Mouse (Mus musculus): ENCODE results near the gene Dner.

The Dner gene

DNA sequence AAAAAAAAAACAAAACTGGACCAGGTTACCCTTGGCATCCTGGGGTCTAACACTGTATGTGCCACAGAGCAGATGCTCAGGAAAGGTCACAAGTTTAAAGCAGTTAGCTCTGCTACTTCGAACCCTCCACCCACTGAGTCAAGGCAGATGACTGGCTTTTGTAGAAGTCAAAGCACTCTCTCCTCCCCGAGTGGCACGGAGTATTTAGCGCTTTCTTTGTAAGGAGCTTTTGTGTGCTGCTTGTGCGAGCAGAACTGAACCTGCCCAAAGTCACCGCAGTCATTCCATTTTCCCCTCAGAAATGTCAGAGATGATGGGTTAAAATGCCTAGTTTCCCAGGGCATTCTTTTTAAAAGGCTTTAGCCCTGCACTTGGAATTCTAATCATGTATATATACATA, 59.1 kb downstream of the Dner start:
- no peak for DNase-seq (ENCODE audit: low spot score in 2 of 2)

DNA sequence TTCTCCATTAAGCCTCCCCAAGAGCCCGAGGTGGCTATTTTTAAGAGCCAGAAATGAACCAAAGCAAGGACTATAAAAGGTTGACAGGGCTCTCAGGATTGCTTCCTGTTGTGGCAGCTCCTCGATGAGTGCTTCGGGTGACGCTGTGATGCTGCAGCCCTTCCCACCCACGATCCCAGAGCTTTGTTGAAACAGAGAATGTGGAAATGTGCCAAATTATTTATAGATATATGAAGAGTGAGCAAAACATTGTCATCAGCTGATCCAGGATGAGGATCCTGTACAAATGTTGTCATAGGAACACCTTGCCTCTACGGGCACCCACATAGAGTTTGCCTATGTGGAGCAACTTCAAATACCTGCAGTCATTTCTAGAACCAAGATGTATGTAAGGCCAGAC, 67.8 kb downstream of the Dner start:
- DNase-seq (ENCODE audit: low spot score in 2 of 2): no peak

DNA sequence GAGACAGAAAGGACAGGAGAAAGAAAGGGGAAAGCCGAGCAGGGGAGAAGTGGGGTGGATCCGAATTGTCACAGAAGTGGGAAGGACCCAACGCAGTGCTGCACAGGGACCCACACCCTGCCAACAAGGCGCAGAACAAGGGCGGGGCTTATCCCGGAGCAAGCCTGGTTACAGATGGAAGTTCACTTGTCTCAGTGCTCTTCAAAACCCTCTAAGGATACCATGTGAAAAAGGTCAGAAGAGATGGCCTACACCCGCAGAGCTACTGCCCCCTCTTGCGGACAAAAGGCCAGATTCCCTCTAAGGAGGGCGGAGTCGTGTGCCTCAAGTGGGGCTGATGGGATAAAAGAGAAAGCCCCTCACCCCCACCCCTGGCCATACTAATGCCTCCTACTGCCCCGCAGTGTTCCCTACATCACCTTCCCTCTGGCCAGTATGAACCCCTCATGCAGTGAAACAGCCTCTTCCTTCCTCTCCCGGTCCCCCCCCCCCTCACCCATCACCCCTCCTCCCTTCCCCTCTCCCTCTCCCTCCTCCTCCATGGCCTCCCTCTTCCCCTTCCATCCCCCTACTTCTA, 73.0 kb downstream of the Dner start:
- DNase-seq (ENCODE audit: low spot score in 2 of 2): no peak

DNA sequence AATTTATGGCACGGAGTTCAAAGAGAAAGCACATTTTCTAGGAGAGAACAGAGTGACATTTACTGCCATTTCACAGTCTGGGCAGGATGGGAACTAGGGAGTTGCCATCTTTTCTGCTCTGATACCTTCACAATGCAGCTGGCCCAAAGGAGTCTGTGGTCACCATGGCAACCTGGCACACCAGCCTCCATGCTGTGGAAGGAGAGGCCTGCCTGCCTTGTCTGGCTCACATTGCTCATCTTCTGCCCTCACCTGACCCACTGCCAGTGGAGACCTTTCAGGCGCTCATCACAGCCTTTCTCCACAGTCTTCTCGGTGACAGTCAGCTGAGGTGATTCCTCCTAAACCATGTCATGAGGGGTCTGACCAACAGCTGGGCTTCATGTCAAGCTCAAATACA, 74.7 kb downstream of the Dner start:
- no peak for DNase-seq (ENCODE audit: low spot score in 2 of 2)

DNA sequence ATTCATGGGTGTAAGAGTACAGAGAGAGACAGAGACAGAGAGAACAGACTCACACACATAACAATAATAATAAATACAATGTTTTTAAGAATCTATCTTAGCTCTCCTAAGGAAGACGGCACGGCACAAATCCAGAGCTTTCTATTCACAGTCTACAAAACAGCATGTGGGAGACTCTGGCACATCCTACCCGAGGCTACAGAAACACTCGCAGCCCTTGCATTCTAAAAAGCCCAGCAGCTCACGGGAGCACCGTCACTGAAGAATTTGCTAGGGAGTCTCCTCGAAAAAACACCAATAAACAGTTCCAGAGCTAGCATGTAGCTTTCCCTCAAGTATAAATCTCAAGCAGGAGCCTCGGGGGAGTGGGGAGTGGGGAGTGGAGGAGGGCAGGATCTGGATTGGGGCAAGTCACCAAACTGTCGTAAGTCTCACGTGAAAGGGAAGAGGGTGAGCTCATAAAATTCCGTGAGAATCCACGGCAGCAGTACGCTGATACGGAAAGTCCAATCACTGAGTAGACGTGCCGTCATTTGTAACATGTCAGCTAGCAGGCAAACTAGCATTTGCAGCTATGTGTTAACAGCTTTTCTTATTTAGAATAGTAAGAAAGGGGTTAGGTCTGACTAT, 76.8 kb downstream of the Dner start:
- DNase-seq (ENCODE audit: low spot score in 2 of 2): no peak

DNA sequence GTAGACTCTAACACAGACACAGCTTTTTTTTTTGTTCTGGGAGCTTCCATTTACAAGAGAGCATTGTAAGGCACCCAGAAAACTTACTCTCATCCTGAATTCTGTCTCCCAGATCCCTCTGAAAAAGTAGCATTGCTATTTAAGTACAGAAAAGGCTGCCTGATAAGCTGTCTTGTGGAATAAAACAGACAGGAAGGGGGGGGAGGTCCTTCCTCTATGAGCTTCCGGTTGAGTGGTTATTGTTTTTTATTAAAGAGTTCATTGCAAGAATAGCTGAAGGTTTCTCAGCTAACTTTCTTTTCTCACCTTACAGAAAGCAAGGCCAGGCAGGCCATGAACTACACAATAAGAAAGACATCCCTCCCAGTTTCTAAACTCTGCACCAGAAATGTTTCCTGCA, 77.9 kb downstream of the Dner start:
- DNase-seq (ENCODE audit: low spot score in 2 of 2): no peak

DNA sequence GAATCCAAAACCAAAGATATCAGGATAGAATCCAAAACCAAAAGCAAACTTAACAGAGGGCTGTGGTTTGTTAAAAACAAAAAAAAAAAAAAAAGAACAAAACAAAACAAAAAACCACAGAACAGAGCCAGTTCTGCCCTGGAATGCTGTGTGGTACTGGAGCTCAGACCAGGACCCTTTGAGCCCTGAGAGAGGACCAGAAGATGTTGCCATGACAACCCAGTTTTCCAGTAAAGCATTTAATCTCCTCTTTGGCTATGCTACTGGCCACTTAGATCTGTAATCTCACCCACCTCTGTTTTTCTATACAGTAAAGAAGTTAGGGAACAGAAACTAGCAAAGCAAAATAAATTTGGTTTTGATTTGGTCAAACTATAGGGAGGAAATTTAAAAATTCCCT, 79.9 kb downstream of the Dner start:
- DNase-seq (ENCODE audit: low spot score in 2 of 2): no peak

DNA sequence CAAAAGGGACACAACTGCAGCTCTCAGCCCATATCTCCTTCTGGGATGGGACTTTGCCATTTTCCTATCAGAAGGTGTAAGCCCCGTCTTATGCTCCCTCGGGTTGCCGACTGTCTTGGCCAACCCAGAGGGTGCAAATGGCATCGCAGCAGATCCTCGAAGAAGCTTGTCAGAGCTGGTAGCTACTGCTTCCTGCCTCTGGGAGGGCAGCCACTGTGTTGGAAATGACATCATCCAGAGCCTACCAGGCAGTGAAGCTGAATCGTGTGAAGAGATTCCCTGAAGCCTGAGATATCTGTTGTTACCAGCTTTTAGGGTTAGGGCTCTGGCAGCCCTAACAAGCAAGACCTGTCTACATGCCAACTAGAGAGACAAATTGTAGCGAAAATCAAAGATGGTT, 81.4 kb downstream of the Dner start:
- no peak for DNase-seq (ENCODE audit: low spot score in 2 of 2)

DNA sequence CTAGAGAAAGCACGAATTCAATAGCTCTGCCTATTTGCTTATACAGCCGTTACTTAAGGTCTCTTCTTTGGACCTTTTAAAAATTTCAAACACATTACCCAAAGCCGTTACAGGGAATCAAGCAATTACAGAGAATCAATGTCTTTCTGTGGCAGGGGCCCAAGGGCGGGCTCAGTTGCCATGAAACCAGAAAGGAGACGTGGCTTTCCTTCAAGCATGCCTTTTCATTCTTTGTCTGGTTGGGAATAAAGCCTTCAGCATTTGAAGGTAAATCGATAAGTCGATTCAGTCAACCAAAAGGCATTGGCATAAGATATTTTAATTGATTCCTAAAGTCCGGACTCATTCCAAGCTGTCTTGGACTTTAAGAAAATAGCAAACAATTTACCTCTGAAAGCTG, 82.9 kb downstream of the Dner start:
- DNase-seq (ENCODE audit: low spot score in 2 of 2): no peak

DNA sequence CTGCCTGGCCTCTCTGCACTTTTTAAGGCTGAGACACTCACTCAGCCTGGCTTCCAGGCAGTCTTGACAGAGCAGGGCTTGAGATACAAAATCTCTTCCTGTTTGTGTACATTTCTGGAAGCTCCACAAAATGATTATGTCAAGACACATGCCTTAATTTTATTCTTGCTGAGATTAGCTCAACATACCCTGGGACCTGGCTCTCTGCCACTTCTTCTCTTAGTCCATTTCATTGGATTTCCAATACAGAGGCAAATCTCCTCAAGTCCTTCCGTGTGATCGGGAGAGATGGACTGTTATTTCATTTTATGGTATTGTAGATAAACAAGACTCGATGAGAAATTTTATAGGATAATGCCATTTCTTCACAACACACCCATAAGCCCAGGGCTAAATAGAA, 84.7 kb downstream of the Dner start:
- no peak for DNase-seq (ENCODE audit: low spot score in 2 of 2)

DNA sequence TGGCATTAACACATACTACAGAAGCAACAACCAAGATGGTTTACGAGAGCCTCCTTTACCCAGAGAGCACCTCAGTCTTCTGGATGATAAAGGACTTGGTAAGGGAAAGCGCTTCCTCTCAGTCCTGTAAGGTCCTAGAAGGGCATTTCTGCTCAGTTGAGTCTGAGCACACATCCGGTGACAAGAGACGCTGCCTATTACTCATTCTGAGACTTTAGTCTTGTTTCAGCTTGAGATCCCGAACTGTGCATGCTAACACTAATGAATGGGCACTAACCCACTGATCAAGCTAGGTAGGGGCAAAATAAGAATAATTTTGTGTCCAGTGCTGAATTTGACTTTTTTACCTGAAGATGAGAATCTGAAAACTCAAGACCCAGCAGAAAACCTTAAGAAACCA, 97.0 kb downstream of the Dner start:
- DNase-seq (ENCODE audit: low spot score in 2 of 2): no peak

DNA sequence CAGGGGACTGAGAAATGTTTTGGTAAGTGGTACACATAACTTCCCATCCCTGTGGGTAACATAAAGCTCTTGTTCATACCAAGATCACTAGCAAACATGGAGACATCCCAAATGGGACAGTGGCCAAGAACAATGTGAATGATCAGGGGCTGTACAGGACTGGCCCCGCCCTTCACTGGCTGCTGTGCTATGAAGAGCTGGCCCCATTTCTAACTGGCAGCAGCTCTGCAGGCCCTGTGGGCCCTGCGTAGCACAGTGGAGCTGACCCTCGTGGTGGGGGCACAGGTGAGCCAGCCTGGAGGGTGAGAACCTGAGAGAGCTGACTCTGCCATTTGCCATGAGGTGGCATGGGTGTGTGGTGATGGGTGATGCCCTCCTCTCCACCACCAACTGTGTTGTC, 100.0 kb downstream of the Dner start:
- DNase-seq (ENCODE audit: low spot score in 2 of 2): no peak

DNA sequence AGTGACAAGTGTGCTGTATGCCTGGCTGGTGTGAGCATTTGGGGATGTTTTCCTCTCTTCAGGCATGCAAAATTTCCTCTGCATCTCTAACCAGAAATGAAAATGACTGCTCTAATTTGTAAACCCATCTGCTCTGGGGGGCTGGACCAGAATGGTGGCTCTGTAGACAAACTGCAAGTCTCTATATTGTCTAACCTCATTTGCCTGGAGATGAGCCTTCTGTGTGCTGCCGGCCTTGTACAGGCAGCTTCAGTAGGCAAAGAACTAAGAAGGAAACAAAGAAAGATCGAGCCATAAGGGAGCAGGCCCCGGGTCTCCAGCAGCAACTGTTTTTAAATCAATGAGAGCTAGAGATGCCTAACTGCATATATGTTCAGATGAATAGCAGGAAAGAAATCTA, 103.6 kb downstream of the Dner start:
- no peak for DNase-seq (ENCODE audit: low spot score in 2 of 2)

DNA sequence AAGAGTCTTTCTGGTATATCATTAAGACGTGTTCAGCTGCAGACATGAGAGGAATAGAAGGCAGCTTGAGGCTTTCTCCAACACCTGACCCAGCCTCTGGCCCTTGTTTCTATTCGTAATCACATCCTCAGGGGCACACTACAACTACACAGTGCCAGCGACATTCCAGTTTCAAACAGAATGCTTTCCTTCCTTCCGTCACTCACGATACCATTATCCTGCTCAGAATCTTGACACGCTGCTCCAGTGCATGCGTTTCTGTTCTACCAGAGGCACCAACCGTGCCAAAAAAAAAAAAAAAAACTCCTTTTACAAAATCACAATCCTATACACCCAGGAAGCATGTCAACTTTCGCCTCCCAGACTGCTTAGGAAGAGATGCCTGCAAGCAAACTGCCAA, 105.5 kb downstream of the Dner start:
- DNase-seq (ENCODE audit: low spot score in 2 of 2): peak in 1 of 2 experiments; percentile 15

DNA sequence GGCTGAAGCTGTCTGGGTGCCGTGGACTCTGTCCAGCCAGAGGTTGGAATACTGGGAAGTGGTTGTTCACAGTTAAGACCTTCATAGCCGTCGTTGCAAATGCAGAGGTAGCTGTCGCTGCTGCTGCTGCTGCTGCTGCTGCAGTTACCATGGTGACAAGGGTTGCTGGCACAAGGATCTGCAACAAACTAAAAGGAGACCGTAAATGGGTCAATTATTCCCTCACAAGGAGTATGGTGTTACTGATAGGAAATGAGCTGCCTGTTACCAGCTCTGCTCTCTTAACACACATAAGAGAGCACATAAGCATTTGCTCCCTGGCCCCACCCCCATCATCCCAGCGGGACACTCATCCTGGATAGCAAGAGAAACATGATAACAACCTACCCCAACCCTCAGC, 110.6 kb downstream of the Dner start:
- DNase-seq (ENCODE audit: low spot score in 2 of 2): peak in 1 of 2 experiments; percentile 29

DNA sequence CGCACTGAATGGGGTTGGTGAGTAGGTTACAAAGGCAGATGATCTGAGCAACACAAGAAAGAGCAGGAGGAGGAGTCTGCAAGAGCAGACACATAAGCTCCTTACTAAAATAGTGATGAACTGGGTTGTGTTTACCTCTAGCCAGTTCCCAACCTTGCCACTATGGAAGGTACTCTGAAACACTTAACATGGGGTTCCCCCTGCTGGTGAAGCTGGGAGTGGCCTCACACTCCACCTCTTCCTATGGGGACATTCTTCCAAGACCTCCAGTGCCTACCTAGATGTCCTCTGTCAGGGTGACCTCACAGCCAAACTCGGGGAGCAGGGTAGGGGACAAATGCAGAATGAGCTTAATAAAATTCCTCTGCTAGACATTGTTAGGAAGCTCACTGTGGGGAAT, 114.2 kb downstream of the Dner start:
- DNase-seq (ENCODE audit: low spot score in 2 of 2): peak in 1 of 2 experiments; percentile 54

DNA sequence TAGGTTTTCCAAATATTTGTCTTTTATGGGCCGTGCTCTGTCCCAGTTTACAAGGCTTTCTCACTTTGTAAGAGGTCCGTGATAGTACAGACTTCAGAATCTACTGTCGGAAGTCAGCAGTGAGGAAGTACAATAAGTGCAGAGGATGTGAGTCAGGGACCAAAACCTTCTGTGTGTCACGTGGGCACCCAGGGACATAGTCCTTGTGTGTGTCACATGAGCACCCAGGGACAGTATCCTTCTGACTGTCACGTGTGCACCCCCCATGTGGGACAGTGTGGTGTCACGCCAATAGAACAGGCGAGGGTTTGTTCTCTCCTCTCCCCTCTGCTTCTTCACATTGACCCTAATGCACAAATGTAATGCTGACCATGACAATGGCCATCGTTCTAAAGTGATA, 134.2 kb downstream of the Dner start:
- no peak for DNase-seq (ENCODE audit: low spot score in 2 of 2)

DNA sequence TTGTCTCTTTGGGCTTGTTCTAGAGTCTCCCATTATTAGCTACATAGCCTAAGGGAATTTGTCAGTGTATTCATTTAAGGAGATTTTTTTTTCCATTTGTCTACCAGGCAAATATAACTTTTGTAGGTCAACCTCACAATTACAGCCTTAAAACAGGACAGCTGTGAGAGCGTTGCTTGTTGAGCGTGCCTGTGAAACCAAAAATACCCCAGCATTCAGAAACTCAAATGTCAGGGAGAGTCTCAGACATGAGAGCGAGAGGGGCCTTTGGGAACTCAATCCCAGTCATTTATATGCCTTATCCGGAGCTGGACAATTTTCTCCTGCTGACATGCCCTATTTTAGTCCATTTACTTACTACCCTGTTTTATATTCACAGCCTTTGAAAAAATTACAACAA, 134.6 kb downstream of the Dner start:
- DNase-seq (ENCODE audit: low spot score in 2 of 2): no peak

DNA sequence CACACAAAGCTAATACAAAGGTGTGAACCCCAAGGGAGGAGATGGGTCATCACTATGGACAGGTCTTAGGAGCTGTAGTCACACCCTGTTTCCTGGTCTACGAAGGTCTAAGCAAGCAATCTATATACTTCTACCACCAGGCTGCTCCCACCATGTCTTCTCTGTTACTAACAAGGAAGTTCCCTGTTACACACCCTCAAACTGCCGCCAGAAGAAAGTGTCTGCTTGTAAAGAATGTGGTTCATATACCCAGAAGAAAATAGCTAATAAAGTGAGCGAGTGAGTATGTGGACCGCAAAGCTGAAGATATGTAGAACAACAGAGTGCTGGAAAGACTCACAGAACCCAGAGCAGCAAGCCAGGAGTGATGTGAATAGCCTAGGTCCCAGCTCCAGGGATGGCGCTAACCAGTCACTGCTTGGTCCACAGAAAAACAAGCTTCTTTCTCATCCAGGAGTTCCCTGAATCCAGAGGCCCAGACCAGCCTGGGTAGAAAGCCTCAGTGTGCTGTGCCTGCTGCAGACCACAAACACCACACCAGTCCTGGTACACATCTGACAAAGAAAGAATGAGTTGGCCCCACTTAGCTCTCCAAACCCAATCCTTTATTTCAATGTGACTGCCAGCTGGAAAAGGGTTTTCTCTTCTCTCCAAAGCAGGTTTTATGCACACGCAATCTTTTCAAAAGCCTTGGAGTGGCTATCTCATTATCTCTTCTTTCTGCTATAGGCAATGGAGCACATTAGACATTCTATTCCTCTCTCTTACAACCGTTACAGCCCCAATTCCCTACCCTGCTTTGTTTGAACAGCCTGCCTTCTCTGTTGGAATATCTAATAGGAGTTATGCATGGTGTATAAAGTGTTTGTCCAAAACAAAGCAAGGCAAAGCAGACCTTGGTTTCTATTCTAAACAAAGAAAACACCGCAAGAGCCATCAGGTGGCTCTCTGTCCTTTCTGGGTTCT, 139.2 kb downstream of the Dner start:
- no peak for DNase-seq (ENCODE audit: low spot score in 2 of 2)

DNA sequence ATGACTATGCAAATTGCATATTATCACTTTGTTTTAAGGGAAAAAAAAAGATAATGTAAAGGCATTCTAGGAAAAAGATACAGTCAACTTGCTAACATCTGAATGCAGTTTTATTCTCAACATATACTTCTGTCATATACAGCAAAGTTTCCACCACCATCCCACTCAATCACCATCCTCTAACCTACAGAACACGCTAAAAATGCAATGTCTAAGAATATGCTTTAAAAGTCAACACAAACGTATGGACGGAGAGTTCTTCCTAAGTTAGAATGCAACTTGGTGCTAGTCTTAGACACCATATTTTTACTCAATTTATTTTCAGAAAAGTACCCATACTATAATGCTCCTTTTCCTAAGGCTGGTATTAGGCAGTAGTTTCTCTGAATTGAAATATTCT, 144.0 kb downstream of the Dner start:
- no peak for DNase-seq (ENCODE audit: low spot score in 2 of 2)

DNA sequence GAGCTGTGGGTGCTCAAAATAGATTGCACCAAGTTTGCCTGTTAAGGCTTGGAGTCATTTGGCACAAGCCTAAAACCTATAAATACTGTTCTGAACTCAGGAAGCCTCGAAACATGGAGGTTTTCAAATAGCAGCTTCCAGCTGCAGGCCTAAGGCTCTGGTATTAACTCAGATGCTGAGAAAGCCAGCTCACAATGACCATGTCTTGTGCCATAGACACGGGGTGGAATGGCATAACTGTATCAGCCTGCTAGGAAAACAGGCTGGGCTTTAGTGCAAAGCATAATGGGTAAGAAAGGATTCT, 146.0 kb downstream of the Dner start:
- no peak for DNase-seq (ENCODE audit: low spot score in 2 of 2)

DNA sequence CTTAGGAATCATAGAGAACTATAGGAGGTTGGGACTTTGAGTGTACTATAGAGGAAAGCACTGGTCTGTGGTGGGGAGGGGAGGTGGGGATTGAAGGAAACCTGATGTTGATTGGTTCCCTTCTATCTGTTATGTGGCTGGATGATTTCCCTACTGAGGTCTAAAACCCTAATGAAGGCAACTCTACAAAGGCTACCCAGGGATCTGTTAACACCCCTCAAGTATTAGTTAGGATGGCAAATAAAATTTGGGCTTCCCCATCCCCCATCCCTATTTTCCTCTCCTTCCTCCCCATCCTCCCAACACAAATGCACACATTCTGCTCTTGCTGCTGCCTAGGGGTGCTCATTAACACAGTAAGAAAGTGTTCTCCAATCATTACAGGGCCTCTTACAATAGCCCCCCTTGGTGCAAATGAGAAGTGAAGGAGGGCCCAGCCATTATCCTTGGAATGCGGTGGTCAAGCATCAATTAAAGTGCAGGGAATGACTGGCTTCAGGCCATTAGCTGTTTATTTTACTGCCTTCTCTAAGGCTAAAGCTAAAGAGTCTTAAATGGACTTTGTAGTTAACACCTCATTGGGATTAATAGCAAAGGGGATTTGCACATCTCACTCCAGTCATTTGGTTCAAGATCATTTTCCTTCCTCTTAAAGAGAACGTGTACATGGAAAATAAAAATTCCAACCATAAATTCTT, 146.5 kb downstream of the Dner start:
- no peak for DNase-seq (ENCODE audit: low spot score in 2 of 2)

DNA sequence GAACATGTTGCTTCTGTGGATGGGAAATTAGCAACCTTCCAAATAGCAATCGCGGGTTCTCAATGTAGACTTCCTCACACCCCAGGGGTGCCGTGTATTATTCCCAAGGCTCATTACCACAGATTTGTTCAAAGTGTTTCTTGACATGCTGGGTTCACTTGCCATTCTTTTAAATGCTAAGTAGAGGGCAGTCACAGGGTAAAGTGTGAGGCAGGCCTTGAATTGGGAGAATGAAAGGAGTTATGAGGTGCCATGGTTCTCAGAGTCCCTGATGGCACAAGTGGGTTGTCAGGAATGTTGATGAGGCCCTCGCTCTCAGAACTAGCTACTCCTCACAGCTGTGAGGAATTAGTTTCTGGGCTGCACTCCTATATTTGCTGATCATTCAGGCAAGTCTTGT, 160.0 kb downstream of the Dner start:
- DNase-seq (ENCODE audit: low spot score in 2 of 2): no peak

Data from spleen, postnatal 4 days (tissue).